Mouse (Mus musculus) cerebellum, adult 2 months (tissue): ENCODE measurements at regions not wholly inside any gene's neighbourhood (a gene's known extent, or its start where the extent isn't known, plus 50 kb on each side); places are given as distances from the start of the nearest gene placed in this dataset.

Experiments used
- CTCF ChIP-seq: fragments of 200-500 bp; IDR thresholded peaks from 2 replicates; pipeline ENCODE4 v1.5.1; 2011; ENCODE audit warnings: low read depth, mild to moderate bottlenecking, control low read depth, low read length, moderate library complexity, borderline replicate concordance; ENCODE audit not compliant: insufficient read depth
- POLR2A ChIP-seq: fragments of 200-500 bp; IDR thresholded peaks from 2 replicates; pipeline ENCODE4 v1.6.1; 2011; ENCODE audit warnings: low read length, control low read depth, borderline replicate concordance; ENCODE audit not compliant: insufficient read depth

GRCm38 (mm10) chr3:137288943-137289682 lies 51.8 kb upstream of the Emcn start:
- TF ChIP-seq CTCF (no peak), POLR2A (no peak)
